Mouse (Mus musculus): ENCODE measurements around the gene Agbl5.

GRCm38 (mm10) chr5:30924614-30925013 lies 36.1 kb downstream of the Agbl5 start:
- TF ChIP-seq CTCF (IDR thresholded peaks at IDR 0.05; ENCODE audit: low read depth) = no peak
- TF ChIP-seq EP300 (IDR thresholded peaks at IDR 0.05; ENCODE audit: low read depth) = no peak
